Mouse (Mus musculus): ENCODE data around the gene Tmem127.

- no peak for TF ChIP-seq POLR2A (IDR thresholded peaks at IDR 0.05; ENCODE audit: borderline replicate concordance, extremely low read depth, insufficient read depth, insufficient read length, poor library complexity, severe bottlenecking)
- no peak for TF ChIP-seq CTCF (IDR thresholded peaks at IDR 0.05; ENCODE audit: borderline replicate concordance, extremely low read depth, insufficient read depth, insufficient read length)
Observed at GRCm38 (mm10) chr2:127272806-127273205, 25.1 kb downstream of the Tmem127 start.
